Mouse (Mus musculus) spleen, adult 18-20 months (tissue): Measurements from ENCODE around the gene Grap.
"Not testable (repeated sequence)": the region's sequence is repeated elsewhere in the genome, so short reads cannot be mapped to it uniquely, and the experiment has no call there.

Experiments
- DNase-seq, 2 experiments: peaks; one replicate each; pipeline ENCODE4 v3.0.0; 2022; ENCODE audit warnings: mixed read lengths in 2 of 2

The Grap gene

DNA sequence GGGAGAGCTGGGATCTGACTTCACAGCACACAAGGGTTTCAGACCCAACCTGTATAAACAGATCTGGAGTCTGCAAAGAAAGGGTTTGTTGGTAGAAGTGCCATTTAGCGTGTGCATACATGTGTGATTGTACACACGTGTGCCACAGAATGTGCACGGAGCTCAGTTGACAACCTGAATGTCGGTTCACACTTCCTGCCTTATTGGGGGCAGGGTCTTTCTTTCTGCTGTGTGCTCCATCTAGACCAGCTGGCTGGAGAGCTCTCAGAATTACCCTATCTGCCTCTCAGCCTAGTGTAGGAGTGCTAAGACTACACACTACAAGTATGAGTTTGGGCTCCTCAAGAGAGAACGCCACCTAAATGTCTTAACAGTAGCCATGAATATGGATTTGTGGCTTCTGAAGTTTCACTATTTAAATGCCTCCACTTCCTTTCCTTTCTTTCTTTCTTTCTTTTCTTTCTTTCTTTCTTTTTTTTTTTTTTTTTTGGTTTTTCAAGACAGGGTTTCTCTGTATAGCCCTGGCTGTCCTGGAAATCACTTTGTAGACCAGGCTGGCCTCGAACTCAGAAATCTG is 13.4 kb upstream of the Grap start:
- no peak for DNase-seq

DNA sequence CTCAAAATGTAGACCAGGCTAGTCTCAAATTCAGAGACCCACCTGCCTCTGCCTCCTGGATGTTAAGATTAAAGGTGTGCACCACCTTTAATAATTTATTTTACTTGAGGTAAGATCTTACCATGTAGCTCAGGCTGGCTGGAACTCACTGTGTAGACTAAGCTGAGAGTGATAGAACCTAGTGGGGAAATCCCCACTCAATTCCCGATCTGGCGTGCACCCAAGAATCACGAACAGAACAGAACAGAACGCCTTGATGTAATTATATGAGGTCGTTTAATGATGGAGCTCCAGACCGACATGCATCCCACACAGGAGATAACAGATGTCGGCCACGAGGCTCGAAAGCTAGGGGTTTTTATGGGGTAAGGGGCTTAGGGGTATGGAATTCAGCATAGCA is 12.5 kb upstream of the Grap start:
- DNase-seq: not testable (repeated sequence)

DNA sequence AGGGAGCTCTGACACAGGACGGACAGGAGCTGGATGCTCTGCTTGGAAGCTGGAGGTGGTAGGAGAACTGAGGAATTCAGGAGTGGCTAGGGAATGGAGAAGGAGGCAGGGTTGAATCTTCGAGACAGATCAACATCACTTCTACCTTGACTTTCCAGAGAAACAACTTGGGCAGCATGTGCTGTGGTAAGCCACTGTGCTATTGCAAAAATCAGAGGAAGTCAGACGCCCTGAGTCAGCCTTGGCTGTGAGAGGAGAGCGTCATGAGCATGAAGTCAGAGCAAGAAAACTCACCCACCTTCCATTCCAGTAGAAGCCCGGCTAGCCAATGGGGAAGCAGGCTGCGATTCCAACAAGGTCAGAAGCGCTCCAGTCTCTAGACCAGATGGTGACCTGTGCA is 11.0 kb upstream of the Grap start:
- no peak for DNase-seq

DNA sequence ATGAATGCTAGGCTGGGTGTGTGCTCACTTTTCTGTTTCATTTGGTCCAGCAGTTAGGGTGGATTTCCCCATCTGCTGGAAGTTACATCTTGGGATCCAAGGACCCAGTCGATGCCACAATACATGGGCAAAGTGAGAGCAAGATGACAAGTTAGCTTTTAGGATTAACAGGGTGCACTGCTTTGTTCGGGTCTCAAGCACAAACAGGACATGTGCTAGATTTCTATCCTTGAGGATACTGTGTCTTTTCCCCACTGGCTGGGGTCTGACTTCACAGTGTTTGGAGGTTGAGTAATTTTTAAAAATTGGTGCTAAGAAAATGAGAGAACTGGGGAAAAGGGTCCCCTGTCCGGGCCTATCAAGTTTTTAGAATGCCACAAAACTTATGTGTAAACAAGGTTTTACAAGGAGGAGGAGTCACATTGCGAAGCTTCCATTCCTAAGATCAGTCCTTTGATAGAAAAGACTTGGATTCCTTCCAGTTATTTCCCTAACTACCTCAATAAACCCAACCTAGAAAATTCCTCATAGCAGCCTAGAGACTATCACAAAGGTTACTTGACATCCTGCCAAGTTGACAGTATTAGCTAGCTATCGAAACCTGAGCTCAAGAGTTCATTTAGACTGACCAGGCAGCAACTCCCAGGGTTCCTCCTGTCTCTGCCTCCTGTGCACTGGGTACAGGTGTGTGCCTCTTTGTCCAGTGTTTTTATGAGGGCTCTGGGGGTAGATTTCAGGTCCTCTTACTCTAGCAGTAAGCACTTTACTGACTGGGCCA is 9.7 kb upstream of the Grap start:
- no peak for DNase-seq

DNA sequence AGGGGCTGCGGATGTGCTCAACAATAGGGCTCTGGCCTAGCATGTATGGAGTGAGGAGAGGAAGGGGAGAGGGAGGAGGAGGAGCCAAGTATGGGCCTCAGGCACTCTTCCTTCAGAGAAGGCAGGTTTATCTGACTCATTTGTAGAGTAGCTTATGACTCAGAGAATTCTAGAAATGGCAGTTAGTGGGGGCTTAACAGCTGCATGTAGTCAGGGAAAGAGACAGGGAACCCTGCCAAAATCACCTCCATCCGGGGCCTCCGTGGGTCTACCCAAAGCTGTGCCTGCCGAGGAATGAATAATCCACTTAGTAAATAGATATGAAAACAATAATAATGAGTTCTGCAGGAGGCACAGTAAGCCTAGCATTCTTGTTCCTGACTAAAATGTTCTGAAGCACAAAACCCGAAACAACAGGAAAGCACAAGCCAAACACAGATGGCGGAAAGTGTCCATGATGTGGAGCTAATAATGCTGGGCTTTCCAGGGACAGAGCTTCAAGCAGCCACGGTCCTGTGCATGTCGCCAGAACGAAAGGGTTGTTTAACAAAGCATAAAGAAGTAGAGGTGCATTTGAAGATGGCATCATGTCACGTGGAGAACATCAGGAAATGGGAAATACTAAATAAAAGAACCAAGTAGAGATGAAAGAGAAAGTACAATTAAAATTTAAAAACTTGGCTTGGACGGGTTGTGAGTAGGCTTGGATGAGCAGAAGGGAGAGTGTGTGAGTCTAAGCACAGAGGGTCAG is 8.3 kb upstream of the Grap start:
- DNase-seq: no peak

DNA sequence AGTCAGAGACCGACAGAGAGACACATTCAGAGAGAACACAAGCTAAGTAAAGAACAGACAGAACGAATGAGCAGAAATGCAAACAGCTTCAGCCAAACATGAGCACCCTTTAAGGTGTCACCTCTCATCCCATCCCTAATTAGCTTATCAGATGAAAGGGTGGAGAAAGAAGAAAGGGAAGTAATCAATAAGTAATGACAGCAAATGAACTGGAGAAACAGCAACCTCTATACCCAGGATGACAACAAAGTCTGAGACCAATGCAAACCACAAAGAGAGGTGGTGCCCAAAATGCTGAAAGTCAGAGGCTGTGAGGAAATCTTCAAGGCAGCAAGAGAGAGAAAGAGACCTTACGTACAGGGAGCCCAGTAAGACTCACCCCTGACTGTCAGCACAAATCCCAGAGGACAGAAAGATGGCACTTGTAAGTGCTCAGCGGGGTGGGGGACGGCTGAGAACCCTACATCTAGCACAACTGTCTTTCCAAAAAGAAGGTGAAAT is 7.7 kb upstream of the Grap start:
- no peak for DNase-seq

DNA sequence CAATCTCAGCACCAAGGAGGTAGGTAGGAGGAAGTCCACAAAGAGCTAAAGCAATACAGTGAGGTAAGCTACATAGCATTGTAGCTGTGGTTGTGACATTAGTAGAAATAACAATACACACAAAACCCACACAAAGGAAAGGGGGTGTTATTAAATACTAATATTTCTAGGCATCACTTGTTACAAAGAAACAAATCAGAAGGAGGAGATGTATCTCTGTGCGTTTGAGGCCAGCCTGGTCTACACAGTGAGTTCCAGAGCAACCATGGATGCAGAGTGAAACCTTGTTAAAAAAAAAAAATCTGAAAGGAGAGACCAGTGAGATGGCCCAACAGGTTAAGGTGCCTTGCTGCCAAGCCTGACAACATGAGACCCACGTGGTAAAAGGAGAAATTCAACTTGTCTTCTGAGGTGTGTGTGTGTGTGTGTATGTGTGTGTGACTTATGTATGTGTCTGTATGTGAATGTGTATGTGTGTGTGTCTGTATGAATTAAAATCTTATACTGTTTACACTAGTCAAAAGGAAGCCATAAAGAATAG is 6.5 kb upstream of the Grap start:
- DNase-seq: no peak

DNA sequence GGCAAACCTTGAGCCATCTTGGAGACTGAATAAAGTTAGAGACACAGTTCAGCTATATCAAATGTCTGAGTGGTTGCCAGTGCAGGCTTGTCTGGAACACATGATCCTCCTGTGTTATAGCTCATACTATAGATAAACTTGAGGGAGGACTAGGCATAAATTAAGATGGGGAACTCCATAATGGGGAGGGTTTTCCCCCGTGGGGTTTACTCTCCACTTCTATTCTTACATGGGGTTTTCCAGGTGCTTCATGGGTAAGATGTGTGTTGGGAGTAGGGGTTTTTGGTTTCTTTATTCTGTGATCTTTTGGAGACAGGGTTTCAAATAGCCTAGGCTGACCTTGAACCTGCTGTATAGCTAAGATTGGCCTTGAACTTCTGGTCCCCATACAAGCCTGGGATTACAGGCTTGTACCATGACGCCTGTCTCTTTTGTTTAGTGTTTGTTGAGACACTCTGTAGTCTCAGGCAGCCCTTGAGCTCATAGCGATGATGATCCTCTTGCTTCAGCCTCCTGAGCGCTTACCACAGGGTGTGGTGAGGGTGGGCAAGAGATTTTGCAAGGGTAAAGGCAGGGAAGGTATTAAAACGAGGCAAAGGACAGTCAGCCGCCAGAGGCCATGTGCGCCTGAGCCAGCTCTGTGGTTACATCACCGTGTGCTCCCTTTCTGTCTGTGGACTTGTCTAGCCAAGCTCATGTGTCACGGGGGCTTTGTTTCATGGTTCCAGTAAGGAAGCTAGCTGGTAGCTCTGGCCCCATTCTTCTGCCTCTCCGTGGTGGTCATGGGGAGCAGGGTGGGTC is 5.8 kb upstream of the Grap start:
- DNase-seq: no peak

DNA sequence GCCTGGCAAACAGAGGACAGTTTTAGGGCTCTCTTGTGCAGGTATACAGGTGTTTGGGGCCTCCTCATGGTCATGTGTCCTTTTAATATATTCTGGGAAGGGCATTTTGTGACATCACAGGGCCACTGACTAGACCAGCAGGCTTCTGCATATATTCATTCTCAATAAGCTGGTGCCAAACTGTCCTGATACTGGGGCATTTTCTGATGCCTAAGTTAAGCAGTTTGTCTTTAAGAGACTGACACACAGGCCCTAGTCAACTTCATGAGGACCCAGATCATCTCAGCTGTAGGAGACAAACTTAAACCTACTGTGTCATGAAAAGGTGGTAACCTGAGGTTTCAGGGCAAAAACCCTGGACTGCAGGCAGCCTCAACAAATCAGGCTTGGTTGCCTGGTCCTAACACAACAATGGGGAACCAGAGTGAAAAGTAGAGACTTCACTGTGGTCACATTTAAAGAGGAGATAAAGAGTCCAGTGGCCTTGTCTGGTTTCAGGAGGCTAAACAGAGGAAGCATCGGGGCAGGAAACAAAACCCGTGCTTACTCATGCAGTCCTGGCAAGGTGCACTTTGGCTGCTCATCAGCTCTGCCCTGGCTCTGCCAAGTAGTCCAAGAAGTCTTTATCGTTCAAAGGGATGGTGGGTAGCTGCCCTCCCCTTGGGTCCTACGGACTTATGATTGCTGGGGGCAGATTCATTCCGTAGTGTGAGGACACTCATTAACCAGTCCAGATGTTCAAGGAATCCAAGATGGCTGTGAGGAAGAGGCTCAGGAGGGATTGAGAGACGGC is 4.9 kb upstream of the Grap start:
- no peak for DNase-seq

DNA sequence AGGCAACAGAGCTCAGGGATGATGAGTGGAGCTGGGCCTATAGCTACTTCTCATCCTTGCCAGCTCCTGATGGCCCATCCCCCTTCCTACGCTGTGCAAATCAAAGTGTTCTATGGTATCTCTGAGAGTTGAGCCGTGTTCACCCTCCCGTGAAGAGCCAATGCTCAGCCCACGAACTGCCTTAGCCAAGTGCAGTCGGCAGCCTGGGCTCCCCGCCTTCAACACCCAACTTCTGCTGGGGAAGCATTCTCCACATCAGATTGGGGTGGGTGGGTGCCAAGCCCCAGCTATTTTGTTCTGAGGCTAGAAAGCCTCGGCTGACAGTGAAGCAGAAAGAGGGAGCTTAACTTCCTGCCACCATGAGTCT is 4.3 kb upstream of the Grap start:
- DNase-seq: no peak

DNA sequence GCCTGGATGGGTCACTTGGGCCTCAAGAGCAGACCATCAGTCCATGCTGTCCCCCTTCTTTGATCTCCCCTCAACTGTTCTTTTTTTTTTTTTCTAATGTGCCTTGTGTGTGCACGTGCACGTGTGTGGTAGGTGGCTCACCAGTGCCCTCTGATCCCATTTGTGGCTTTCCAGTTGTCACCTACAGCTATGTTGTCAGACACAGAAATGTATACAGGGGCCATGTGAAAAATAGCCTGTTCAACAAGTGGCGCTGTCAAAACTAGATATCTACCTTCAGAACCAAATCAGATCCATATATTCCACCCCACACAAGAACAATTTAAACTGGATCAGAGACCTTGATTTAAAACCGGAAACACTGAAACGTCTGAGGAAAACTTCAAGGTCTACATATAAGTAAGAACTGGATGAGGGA is 3.9 kb upstream of the Grap start:
- no peak for DNase-seq

DNA sequence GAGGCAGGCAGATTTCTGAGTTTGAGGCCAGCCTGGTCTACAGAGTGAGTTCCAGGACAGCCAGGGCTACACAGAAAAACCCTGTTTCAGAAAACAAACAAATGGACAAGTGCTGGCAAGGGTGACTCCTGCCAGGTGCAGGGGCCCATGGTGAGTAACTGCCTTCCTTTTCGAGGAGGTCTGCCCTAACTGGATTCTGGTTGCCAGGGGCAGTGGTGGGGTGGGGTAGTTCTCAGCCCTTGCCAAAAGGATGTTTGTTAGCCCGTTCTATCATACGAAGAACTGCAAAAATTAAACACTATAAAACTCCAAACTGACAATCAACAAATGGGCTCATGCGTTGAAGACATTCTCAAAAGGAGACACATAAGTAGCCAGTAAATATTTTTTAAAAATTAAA is 3.4 kb upstream of the Grap start:
- no peak for DNase-seq

DNA sequence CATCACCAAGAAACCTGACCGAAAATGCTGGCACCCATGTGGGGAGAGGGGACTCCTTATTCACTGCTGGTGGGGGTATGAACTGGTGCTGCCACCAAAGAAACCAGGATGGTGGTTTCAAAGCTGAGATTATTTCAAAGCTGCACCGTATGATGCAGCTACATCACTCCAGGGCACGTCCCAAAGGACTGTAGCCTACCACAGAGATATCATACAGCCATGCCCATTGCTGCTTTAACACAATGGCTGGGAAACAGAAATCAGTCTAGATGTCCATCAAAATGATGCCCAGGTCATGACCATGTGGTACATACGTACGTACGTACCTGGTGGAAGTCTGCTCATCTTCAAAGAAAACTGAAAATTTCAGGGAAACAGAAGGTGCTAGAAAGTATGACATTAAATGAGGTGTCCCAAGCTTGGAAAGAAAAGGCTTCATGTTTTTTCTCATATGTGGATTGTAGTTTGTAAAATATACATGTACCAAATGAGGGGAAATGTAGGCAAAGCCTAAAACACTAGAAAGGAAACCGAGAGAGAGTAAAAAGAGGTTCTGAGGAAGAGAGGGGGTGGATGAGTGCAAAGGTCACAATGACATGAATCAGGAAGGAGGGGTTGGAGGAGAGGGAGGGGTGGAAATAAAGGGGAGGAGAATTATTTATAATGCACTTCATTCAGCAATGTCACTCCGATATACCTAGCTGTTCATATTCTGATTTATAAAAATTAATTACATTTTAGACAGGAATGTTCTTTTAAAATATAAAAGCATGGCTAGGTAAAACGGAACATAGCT is 2.4 kb upstream of the Grap start:
- no peak for DNase-seq

DNA sequence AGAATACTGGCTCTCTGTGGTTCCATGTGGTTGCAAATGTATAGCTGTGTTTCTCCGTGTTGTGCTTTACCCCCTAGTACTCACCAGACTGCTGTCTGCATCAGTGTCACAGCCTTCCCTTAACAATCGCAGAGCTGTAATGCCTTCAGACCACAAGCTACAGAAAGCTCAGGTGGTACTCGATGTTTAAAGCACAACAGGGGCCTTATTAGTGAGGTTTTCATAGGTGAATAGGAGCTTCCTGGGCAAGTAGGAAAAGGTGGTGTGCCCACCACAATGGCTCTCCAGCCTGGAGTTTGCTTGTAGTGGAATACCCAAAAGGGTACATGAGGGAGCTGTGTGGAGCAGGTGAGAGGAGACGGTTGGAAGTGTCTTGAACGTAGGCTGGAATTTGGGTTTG is 849 bp upstream of the Grap start:
- peak in 1 of 2 experiments; percentile 7 for DNase-seq

DNA sequence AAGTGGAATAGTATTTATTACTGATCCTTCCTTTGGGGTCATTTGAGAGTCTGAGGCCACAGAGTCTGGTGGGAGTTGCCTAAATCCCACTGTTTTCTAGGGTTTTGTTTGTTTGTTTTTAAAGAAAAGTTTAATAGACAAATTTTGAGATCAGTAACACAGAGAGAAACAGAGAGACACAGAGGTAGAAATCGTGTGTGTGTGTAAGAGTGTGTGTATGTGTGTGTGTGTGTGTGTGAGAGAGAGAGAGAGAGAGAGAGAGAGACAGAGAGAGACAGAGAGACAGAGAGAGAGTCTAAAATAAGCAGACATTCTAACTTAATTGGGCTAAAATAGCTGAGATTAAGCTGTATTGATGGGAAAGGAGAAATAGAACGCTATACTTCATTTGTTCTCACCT is 503 bp downstream of the Grap start:
- no peak for DNase-seq

DNA sequence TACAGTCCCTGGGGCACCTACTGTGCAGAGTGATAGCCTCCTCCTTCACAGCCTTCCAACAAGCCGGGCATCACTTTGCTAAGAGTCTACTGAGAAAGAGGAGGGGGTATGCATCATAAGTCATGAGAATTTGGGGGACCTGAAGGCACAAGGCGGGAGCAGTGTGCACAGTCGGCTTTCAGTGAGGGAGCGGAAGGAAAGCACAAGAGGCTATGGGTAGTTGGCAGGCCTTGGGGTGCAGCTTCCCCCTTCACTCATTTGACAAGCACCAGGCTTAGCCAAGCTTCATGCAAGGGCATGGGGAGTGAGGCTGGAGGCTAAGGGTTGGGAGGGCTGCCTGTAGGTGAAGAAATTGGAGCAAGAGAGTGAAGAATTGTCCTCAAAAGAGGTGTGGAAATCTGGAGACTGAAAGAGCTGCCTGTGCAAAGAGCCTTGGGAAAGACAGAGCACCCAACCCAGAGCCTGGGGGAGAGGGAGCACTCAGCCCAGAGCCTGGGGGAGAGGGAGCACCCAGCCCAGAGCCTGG is 1.8 kb downstream of the Grap start:
- peak in 1 of 2 experiments; percentile 22 for DNase-seq

DNA sequence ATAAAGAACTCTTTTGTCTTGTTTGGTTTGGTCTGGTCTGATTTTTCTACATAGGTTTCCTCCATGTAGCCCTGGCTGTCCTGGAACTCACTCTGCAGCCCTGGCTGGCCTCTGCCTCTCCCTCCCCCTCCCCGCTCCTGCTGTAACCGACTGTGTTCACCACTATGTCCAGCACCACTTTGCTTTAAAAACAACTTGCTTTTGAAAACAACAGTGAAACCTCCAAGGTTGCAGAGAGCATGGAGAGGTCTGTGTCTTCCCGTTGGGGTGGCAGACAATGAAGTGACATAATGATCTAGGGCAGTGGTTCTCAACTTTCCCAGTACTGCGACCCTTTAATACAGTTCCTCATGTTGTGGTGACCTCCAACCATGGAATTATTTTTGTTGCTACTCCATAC is 2.6 kb downstream of the Grap start:
- no peak for DNase-seq

DNA sequence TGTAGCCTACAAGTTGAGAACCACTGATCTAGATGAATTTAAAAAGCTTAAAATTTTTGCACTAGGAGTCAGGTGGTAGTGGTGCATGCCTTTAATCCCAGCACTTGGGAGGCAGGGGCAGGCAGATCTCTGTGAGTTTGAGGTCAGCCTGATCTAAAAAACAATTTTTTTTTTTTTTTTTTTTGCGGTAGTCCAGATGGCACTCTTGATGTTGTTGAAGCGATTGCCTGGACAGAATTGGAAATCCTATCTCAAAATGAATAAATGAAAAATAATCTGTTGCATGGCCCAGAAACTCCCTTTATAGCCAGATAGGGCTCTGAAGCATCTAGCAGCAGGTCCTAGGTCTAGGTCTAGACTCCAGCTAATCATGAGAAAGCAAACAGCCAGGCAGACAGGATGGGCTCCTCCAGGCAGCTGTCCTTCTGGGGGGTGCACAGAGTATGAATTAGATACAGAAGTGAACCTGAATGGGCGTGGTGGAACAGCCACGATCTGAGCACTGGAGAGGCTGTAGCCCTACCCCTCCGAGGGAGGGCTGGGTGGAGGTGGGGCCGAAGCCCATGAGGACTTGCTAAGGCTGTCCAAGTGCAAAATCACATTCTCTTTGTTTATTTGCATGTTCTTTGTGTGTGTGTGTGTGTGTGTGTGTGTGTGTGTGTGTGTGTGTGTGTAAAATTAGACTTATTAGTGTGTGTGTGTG is 3.2 kb downstream of the Grap start:
- DNase-seq: peak; percentile 43 to 45

DNA sequence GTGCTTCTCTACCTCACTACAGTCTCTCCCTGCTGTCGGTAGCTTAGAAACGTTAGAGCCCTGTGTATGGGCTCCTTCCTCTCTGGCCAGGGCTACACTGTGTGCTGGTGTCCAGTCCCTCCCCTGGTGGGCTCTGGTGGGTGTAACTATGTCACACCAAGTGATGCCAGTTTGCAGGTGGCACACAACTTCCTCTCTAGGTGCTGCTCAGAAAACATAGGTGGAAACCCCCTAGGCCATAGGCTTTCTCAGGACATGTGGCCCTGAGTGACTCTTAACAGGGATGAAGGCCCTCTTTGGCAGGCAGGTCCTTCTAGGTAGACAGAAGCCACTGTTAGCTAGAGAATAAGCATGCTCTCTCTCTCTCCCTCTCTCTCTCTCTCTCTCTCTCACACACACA is 4.4 kb downstream of the Grap start:
- DNase-seq: peak in 1 of 2 experiments; percentile 24

DNA sequence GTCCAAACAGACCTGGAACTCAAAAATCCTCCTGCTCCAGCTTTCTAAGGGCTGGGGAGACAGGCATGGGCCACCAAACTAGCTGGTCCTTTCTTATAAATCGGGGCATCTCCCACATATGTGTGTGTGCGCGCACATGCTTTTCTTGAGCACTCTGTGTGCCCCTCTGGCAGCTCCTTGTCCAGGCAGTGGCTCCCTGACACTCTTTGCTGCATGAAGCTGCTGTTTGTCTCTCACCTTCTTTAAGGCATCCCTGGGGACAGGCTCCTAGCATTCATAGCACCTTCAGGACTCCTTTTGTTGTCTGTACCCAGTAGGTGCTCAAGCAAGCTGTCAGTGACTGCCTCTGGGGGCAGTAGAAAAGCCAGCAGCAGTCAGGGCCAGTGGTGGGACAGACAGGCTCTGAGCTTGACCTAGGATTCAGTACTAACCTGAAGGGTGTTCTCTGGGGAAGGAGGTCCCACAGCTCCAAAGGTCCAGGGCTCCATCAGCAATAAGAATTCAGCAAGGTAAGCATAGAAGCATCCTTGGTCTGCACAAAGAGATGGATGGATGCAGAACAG is 5.4 kb downstream of the Grap start:
- DNase-seq: no peak
